Mouse (Mus musculus): ENCODE measurements around the gene Mcts2. TPM values are rescaled to one million over a fixed set of nuclear protein-coding genes. Genes with fewer than 3 reads are reported as not detected.
"Not testable (repeated sequence)": the region's sequence is repeated elsewhere in the genome, so short reads cannot be mapped to it uniquely, and the experiment has no call there.

Gene Mcts2
- polyA plus RNA-seq, 1 experiment from 2014 or later: 30.1 TPM

GRCm38 (mm10) chr2:152666191-152666590 lies 20.6 kb upstream of the Mcts2 start:
- H3K9ac ChIP-seq (replicated peaks; ENCODE audit: low read depth, low read length); H3K4me3 ChIP-seq (ENCODE audit: low read depth, low read length); H3K4me2 ChIP-seq (replicated peaks; ENCODE audit: low read depth, low read length); H3K27me3 ChIP-seq (ENCODE audit: control insufficient read depth, insufficient read depth, low read length); H3K27ac ChIP-seq (ENCODE audit: low read length); H3K36me3 ChIP-seq (ENCODE audit: control insufficient read depth, insufficient read depth, low read length); ATAC-seq (ENCODE audit: insufficient number of reproducible peaks, insufficient read depth, low FRiP score, low read depth); H3K9me3 ChIP-seq (ENCODE audit: control insufficient read depth, low read depth, low read length): not testable (repeated sequence)
- 69% methylated on average over 3 of the region's 3 CpGs for WGBS
- H3K4me1 ChIP-seq (ENCODE audit: control insufficient read depth, insufficient read depth, low read length): peaks cover 11% of the 10 kb centered on the region

GRCm38 (mm10) chr2:152669256-152669638 lies 17.6 kb upstream of the Mcts2 start, which contains the start of gene H13:
Gene H13 (plus strand): TSS chr2:152669461.
- peak within 1 kb of the TSS; percentile 95 for H3K9ac ChIP-seq (replicated peaks; ENCODE audit: low read depth, low read length)
- peaks cover 28% of the 10 kb centered on the region for H3K4me1 ChIP-seq (ENCODE audit: control insufficient read depth, insufficient read depth, low read length)
- WGBS: under 1% methylated on average over 25 of the region's 35 CpGs
- ATAC-seq (ENCODE audit: insufficient number of reproducible peaks, insufficient read depth, low FRiP score, low read depth): peak; percentile 70
- H3K9me3 ChIP-seq (ENCODE audit: control insufficient read depth, low read depth, low read length): no peaks in the 10 kb centered on the region
- H3K36me3 ChIP-seq (ENCODE audit: control insufficient read depth, insufficient read depth, low read length): peaks cover 11% of the 10 kb centered on the region
- no peaks in the 10 kb centered on the region for H3K27me3 ChIP-seq (ENCODE audit: control insufficient read depth, insufficient read depth, low read length)
- peak within 1 kb of the TSS; percentile 98 for H3K27ac ChIP-seq (ENCODE audit: low read length)
- peak within 1 kb of the TSS; percentile 90 for H3K4me2 ChIP-seq (replicated peaks; ENCODE audit: low read depth, low read length)
- H3K4me3 ChIP-seq (ENCODE audit: low read depth, low read length): peak within 1 kb of the TSS; percentile 95

- ATAC-seq (ENCODE audit: insufficient number of reproducible peaks, insufficient read depth, low FRiP score, low read depth): peak; percentile 72
These were observed 17.0 kb upstream of the Mcts2 start for GRCm38 (mm10) chr2:152669639-152670484.

GRCm38 (mm10) chr2:152670983-152671641 lies 15.7 kb upstream of the Mcts2 start:
- Histone ChIP-seq H3K36me3 (ENCODE audit: control insufficient read depth, insufficient read depth, low read length) (peaks cover 30% of the 10 kb centered on the region), H3K9ac (replicated peaks; ENCODE audit: low read depth, low read length) (peak overlapping the region; percentile 95; the same call in 1 of the 2 replicates), H3K4me1 (ENCODE audit: control insufficient read depth, insufficient read depth, low read length) (peaks cover 28% of the 10 kb centered on the region), H3K4me2 (replicated peaks; ENCODE audit: low read depth, low read length) (peak overlapping the region; percentile 90), H3K27me3 (ENCODE audit: control insufficient read depth, insufficient read depth, low read length) (no peaks in the 10 kb centered on the region), H3K27ac (ENCODE audit: low read length) (peak overlapping the region; percentile 21; the same call in 1 of the 2 replicates), H3K4me3 (ENCODE audit: low read depth, low read length) (peak overlapping the region; percentile 95), H3K9me3 (ENCODE audit: control insufficient read depth, low read depth, low read length) (no peaks in the 10 kb centered on the region)
- 42% methylated on average over 9 of the region's 9 CpGs for WGBS
- ATAC-seq (ENCODE audit: insufficient number of reproducible peaks, insufficient read depth, low FRiP score, low read depth): no peak; the same call in 1 of the 2 replicates

More at GRCm38 (mm10) chr2:152669639-152670484, 17.0 kb upstream of the Mcts2 start:
- Histone ChIP-seq H3K4me3 (ENCODE audit: low read depth, low read length) (peak overlapping the region; percentile 95), H3K27ac (ENCODE audit: low read length) (peak overlapping the region; percentile 98), H3K27me3 (ENCODE audit: control insufficient read depth, insufficient read depth, low read length) (no peaks in the 10 kb centered on the region), H3K4me2 (replicated peaks; ENCODE audit: low read depth, low read length) (peak overlapping the region; percentile 90), H3K36me3 (ENCODE audit: control insufficient read depth, insufficient read depth, low read length) (peaks cover 18% of the 10 kb centered on the region), H3K9ac (replicated peaks; ENCODE audit: low read depth, low read length) (peak overlapping the region; percentile 95), H3K4me1 (ENCODE audit: control insufficient read depth, insufficient read depth, low read length) (peaks cover 28% of the 10 kb centered on the region), H3K9me3 (ENCODE audit: control insufficient read depth, low read depth, low read length) (no peaks in the 10 kb centered on the region)
- under 1% methylated on average over 43 of the region's 46 CpGs for WGBS

GRCm38 (mm10) chr2:152671642-152671999 lies 15.2 kb upstream of the Mcts2 start:
- WGBS: 27% methylated on average over 5 of the region's 5 CpGs
- Histone ChIP-seq H3K4me3 (ENCODE audit: low read depth, low read length) (peak overlapping the region; percentile 95), H3K36me3 (ENCODE audit: control insufficient read depth, insufficient read depth, low read length) (peaks cover 35% of the 10 kb centered on the region), H3K9ac (replicated peaks; ENCODE audit: low read depth, low read length) (no peak overlapping the region; the same call in 1 of the 2 replicates), H3K27ac (ENCODE audit: low read length) (peak overlapping the region; percentile 21; the same call in 1 of the 2 replicates), H3K27me3 (ENCODE audit: control insufficient read depth, insufficient read depth, low read length) (no peaks in the 10 kb centered on the region), H3K4me2 (replicated peaks; ENCODE audit: low read depth, low read length) (peak overlapping the region; percentile 90), H3K4me1 (ENCODE audit: control insufficient read depth, insufficient read depth, low read length) (peaks cover 28% of the 10 kb centered on the region), H3K9me3 (ENCODE audit: control insufficient read depth, low read depth, low read length) (no peaks in the 10 kb centered on the region)
- 0 out of 2 replicates have a peak, but pooled peaks have one; percentile 50 for ATAC-seq (ENCODE audit: insufficient number of reproducible peaks, insufficient read depth, low FRiP score, low read depth)

- Histone ChIP-seq H3K9me3 (ENCODE audit: control insufficient read depth, low read depth, low read length) (no peaks in the 10 kb centered on the region), H3K36me3 (ENCODE audit: control insufficient read depth, insufficient read depth, low read length) (peaks cover 40% of the 10 kb centered on the region), H3K27me3 (ENCODE audit: control insufficient read depth, insufficient read depth, low read length) (no peaks in the 10 kb centered on the region), H3K4me1 (ENCODE audit: control insufficient read depth, insufficient read depth, low read length) (peaks cover 28% of the 10 kb centered on the region), H3K9ac (replicated peaks; ENCODE audit: low read depth, low read length) (no peak overlapping the region; the same call in 1 of the 2 replicates), H3K4me3 (ENCODE audit: low read depth, low read length) (no peak overlapping the region), H3K27ac (ENCODE audit: low read length) (no peak overlapping the region), H3K4me2 (replicated peaks; ENCODE audit: low read depth, low read length) (peak overlapping the region; percentile 90)
- WGBS: 82% methylated on average over 12 of the region's 12 CpGs
- no peak for ATAC-seq (ENCODE audit: insufficient number of reproducible peaks, insufficient read depth, low FRiP score, low read depth)
These were observed 14.7 kb upstream of the Mcts2 start for GRCm38 (mm10) chr2:152672166-152672565.

GRCm38 (mm10) chr2:152674148-152674547 lies 12.7 kb upstream of the Mcts2 start:
- H3K9ac ChIP-seq (replicated peaks; ENCODE audit: low read depth, low read length): no peak overlapping the region

GRCm38 (mm10) chr2:152675252-152675791 lies 11.5 kb upstream of the Mcts2 start:
- 82% methylated on average over 13 of the region's 13 CpGs for WGBS
- H3K27ac ChIP-seq (ENCODE audit: low read length): no peak overlapping the region
- H3K9ac ChIP-seq (replicated peaks; ENCODE audit: low read depth, low read length): no peak overlapping the region
- H3K27me3 ChIP-seq (ENCODE audit: control insufficient read depth, insufficient read depth, low read length): no peaks in the 10 kb centered on the region
- no peaks in the 10 kb centered on the region for H3K9me3 ChIP-seq (ENCODE audit: control insufficient read depth, low read depth, low read length)
- H3K4me1 ChIP-seq (ENCODE audit: control insufficient read depth, insufficient read depth, low read length): peaks cover 26% of the 10 kb centered on the region
- H3K4me2 ChIP-seq (replicated peaks; ENCODE audit: low read depth, low read length): no peak overlapping the region
- H3K36me3 ChIP-seq (ENCODE audit: control insufficient read depth, insufficient read depth, low read length): peaks cover 69% of the 10 kb centered on the region
- no peak overlapping the region for H3K4me3 ChIP-seq (ENCODE audit: low read depth, low read length)
- ATAC-seq (ENCODE audit: insufficient number of reproducible peaks, insufficient read depth, low FRiP score, low read depth): no peak

More at GRCm38 (mm10) chr2:152674148-152674547, 12.7 kb upstream of the Mcts2 start:
- WGBS: 70% methylated on average over 11 of the region's 11 CpGs
- no peak overlapping the region for H3K27ac ChIP-seq (ENCODE audit: low read length)
- H3K4me2 ChIP-seq (replicated peaks; ENCODE audit: low read depth, low read length): no peak overlapping the region
- H3K4me1 ChIP-seq (ENCODE audit: control insufficient read depth, insufficient read depth, low read length): peaks cover 28% of the 10 kb centered on the region
- ATAC-seq (ENCODE audit: insufficient number of reproducible peaks, insufficient read depth, low FRiP score, low read depth): no peak
- H3K36me3 ChIP-seq (ENCODE audit: control insufficient read depth, insufficient read depth, low read length): peaks cover 57% of the 10 kb centered on the region
- no peak overlapping the region for H3K4me3 ChIP-seq (ENCODE audit: low read depth, low read length)
- no peaks in the 10 kb centered on the region for H3K27me3 ChIP-seq (ENCODE audit: control insufficient read depth, insufficient read depth, low read length)
- H3K9me3 ChIP-seq (ENCODE audit: control insufficient read depth, low read depth, low read length): no peaks in the 10 kb centered on the region
